Mouse (Mus musculus) heart, embryonic 14.5 days (tissue): ENCODE results near the gene 5830411N06Rik. TPM values are rescaled to one million over a fixed set of nuclear protein-coding genes. Genes with fewer than 3 reads are reported as not detected.

ENCODE experiments used
- ATAC-seq: fragments of 200-750 bp; cut with Nextera tagmentation; 2 replicates; pipeline ENCODE4 v1.8.0; 2017; ENCODE audit warnings: low read depth, moderate TSS enrichment; ENCODE audit not compliant: insufficient number of reproducible peaks, insufficient read depth, low FRiP score
- H3K27ac ChIP-seq, 2 experiments: fragments of 200-500 bp in 1 of 2; fragments of 300-500 bp in 1 of 2; sonication (generic) in 1 of 2; replicated peaks in 1 of 2; 2 replicates each; pipeline ENCODE4 v1.5.1; 2012 to 2014; ENCODE audit warnings: low read depth in 2 of 2, low read length in 2 of 2, control low read depth in 1 of 2, mild to moderate bottlenecking in 1 of 2, mixed read lengths in 1 of 2; ENCODE audit not compliant: control insufficient read depth in 1 of 2, insufficient read depth in 1 of 2
- H3K27me3 ChIP-seq: fragments of 300-500 bp; sonication (generic); 2 replicates; pipeline ENCODE4 v1.6.1; 2014; ENCODE audit warnings: mild to moderate bottlenecking, low read length, control low read depth; ENCODE audit not compliant: control insufficient read depth, insufficient read depth
- H3K36me3 ChIP-seq: fragments of 300-500 bp; sonication (generic); 2 replicates; pipeline ENCODE4 v1.6.1; 2014; ENCODE audit warnings: mild to moderate bottlenecking, control low read depth, low read length, mixed read lengths; ENCODE audit not compliant: control insufficient read depth, insufficient read depth
- H3K4me1 ChIP-seq, 2 experiments: fragments of 200-500 bp in 1 of 2; fragments of 300-500 bp in 1 of 2; sonication (generic) in 1 of 2; 2 replicates each; pipeline ENCODE4 v1.6.1; 2012 to 2014; ENCODE audit warnings: low read length in 2 of 2, control low read depth in 1 of 2, mixed read lengths in 1 of 2; ENCODE audit not compliant: control insufficient read depth in 2 of 2, insufficient read depth in 2 of 2
- H3K4me2 ChIP-seq: fragments of 300-500 bp; sonication (generic); 2 replicates; pipeline ENCODE4 v1.6.1; 2014; ENCODE audit warnings: mild to moderate bottlenecking, low read length
- H3K4me3 ChIP-seq, 2 experiments: fragments of 200-500 bp in 1 of 2; fragments of 300-500 bp in 1 of 2; sonication (generic) in 1 of 2; 2 replicates each; pipeline ENCODE4 v1.5.1; 2012 to 2014; ENCODE audit warnings: low read length in 2 of 2, mild to moderate bottlenecking in 2 of 2, control low read depth in 1 of 2, low read depth in 1 of 2, moderate library complexity in 1 of 2; ENCODE audit not compliant: control insufficient read depth in 1 of 2, insufficient read depth in 1 of 2
- H3K9ac ChIP-seq: fragments of 300-500 bp; sonication (generic); 2 replicates; pipeline ENCODE4 v1.6.1; 2014; ENCODE audit warnings: mild to moderate bottlenecking, low read length
- H3K9me3 ChIP-seq: fragments of 300-500 bp; sonication (generic); 2 replicates; pipeline ENCODE4 v1.6.1; 2016; ENCODE audit warnings: low read length, control low read depth; ENCODE audit not compliant: control insufficient read depth
- WGBS: fragments of 180-500 bp; shearing (Covaris S2); extraction: QIAGEN DNeasy Blood & Tissue Kit; methylation state at CpG from one replicate; pipeline ENCODE4 v1.1.7; 2014; 5-methylcytosine and 5-hydroxymethylcytosine counted together
- polyA plus RNA-seq: library from polyadenylated mRNA; unstranded; fragments of >200 nt; fragmentation: Nextera tagmentation; extraction: Ambion mirVana; gene quantifications from 2 replicates; pipeline ENCODE4 v1.2.1, GENCODE M21; 2014

5830411N06Rik gene
- polyA plus RNA-seq = not detected in 2 replicates

DNA sequence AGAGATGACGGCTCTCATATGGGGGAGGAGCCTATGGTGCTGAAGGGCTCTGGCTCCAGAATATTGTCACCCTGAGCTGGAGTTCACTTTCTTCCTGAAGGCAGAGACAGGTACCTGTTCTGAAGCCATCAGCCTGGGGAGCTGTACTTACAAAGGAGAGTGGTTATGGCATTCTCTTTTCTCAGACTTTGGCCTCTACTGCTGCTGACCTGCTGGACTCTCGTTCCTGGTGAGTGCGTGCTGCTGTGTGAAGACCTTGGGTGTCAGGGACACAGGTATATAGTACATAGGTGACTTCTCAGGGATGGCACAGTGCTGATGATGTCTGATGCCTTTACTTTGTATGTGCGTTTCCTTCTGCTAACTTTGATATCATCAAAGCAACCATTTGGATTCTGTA, at the start of gene 5830411N06Rik:
TSS of gene 5830411N06Rik (plus strand) at position 69 of the 400 bp plus-strand sequence.
- H3K4me3 ChIP-seq = no peak within 1 kb of the TSS
- H3K27me3 ChIP-seq = no peaks in the 10 kb centered on the region
- H3K9me3 ChIP-seq = peaks cover 3% of the 10 kb centered on the region; the same call in 1 of the 2 replicates
- no peak within 1 kb of the TSS for H3K27ac ChIP-seq
- H3K36me3 ChIP-seq = no peaks in the 10 kb centered on the region
- H3K4me2 ChIP-seq = no peak within 1 kb of the TSS
- H3K4me1 ChIP-seq = no peaks in the 10 kb centered on the region
- ATAC-seq = no peak
- no peak within 1 kb of the TSS for H3K9ac ChIP-seq
- WGBS = 61% methylated on average over 4 of the region's 4 CpGs

DNA sequence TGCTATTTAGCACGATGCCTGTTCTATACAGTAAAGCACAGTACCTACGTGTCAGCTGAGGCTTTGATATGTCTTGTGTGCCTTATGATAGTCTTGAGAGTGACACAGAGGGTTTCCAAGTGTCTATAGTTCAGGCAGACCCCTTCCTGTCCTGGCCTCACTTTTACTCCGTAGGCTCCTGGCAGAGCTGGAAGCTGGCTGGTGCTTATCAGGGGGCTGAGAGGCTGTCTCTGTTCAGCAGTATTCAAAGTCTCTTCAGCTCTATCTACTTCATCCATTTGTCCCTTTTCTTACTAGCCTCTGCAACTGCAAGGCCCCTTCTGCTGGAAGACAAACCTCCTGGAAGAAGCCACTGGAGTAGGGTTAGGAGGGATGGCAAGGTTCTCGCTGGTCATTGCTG, 46.0 kb upstream of the 5830411N06Rik start:
- H3K9me3 ChIP-seq = no peaks in the 10 kb centered on the region
- H3K9ac ChIP-seq = no peak overlapping the region
- no peak overlapping the region for H3K4me2 ChIP-seq
- no peak overlapping the region for H3K4me3 ChIP-seq
- no peak for ATAC-seq
- whole genome bisulfite sequencing = 85% methylated on average over 4 of the region's 4 CpGs
- H3K27ac ChIP-seq = no peak overlapping the region
- no peaks in the 10 kb centered on the region for H3K27me3 ChIP-seq
- no peaks in the 10 kb centered on the region for H3K36me3 ChIP-seq
- no peaks in the 10 kb centered on the region for H3K4me1 ChIP-seq

DNA sequence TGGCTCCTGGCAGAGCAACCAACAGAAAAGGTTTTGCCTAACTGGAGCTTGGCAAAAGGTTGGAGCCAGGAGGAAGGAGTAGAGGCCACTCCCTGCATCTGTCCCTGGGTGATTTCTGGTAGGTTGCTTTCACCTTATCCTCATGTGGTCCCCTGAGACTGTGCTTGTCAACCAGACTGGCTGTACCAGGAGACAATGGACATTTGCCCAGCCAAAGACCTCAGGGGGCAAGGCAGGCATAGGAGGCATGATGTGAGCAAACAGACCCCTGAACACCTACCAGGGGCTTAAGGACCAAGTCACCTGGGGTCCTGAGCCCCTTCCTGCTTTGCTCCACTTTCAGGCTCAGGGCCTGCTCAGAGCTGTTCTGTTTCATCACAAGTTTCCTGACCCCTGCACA, 41.2 kb upstream of the 5830411N06Rik start, which contains the start of gene Olfr524:
TSS of gene Olfr524 (minus strand) at position 101 of the 400 bp plus-strand sequence.
- H3K9ac ChIP-seq = no peak within 1 kb of the TSS
- no peak within 1 kb of the TSS for H3K4me2 ChIP-seq
- no peaks in the 10 kb centered on the region for H3K4me1 ChIP-seq
- no peaks in the 10 kb centered on the region for H3K27me3 ChIP-seq
- H3K9me3 ChIP-seq = no peaks in the 10 kb centered on the region
- no peak within 1 kb of the TSS for H3K27ac ChIP-seq
- no peak for ATAC-seq
- H3K4me3 ChIP-seq = no peak within 1 kb of the TSS
- H3K36me3 ChIP-seq = no peaks in the 10 kb centered on the region

DNA sequence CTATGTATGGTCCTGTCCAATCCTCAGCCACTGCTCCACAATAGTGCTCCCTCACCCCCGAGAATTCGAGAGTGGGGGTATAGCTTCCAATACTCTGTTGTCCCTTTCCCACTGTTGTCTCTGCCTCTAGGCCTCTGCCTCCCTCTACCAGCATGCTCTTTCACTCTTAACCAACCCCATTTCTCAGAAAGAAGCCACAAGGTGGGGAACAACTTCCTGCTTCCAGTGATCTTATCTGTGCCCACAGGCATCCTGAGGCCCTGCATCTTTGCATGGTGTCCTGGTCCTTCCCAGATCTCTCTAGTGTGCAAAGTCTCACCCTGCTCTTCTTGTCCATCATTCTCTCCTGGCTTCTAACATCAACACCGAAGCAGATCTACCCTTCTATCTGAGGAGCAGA, 40.2 kb upstream of the 5830411N06Rik start:
- 75% methylated on average over 3 of the region's 3 CpGs for whole genome bisulfite sequencing
- Histone ChIP-seq H3K9me3 (no peaks in the 10 kb centered on the region), H3K27me3 (no peaks in the 10 kb centered on the region), H3K4me2 (no peak overlapping the region), H3K4me1 (no peaks in the 10 kb centered on the region), H3K27ac (no peak overlapping the region), H3K4me3 (no peak overlapping the region), H3K36me3 (no peaks in the 10 kb centered on the region), H3K9ac (no peak overlapping the region)
- no peak for ATAC-seq

DNA sequence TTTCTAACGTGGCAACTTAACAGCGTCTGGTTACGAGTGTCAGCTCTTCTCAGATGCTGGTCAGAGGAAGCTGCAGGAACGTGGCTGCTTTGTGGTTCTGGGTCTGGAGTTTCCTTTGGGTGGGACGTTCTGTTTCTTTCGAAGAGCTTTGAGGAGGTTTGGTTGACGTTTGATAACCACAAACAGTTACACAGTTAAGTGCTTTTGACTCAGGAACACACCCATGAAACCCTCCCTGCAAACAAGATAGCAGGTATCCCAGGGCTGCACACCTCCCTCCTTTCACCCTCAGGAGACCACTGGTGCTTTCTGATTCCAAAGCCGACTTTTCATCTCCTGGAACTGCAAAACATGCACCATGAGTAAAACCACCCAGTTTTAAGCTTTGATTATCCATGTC, 38.9 kb upstream of the 5830411N06Rik start:
- Histone ChIP-seq H3K36me3 (no peaks in the 10 kb centered on the region), H3K4me3 (no peak overlapping the region), H3K27ac (no peak overlapping the region), H3K4me2 (no peak overlapping the region), H3K9me3 (no peaks in the 10 kb centered on the region), H3K27me3 (no peaks in the 10 kb centered on the region), H3K4me1 (no peaks in the 10 kb centered on the region), H3K9ac (no peak overlapping the region)
- ATAC-seq = no peak
- WGBS = 64% methylated on average over 8 of the region's 8 CpGs

DNA sequence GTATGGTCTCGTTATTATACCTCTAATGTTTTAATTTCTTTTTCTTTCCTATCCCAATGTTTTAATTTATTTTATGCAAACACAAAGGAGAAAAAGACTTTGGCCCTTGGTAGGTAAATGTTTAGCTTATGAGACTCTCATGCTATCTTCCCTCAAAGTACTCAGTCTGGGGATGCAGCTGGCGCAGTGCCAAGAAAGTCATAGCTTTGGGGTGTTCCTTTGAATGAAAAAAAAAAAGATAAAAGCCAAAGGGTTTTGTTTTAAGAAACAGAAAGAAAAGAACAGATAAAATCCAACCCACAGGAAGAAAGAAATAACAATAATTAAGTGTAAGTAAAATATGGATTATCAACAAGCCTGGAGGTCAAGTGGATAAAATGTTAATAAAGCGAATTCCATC, 38.4 kb upstream of the 5830411N06Rik start:
- no peaks in the 10 kb centered on the region for H3K9me3 ChIP-seq
- no peaks in the 10 kb centered on the region for H3K27me3 ChIP-seq

DNA sequence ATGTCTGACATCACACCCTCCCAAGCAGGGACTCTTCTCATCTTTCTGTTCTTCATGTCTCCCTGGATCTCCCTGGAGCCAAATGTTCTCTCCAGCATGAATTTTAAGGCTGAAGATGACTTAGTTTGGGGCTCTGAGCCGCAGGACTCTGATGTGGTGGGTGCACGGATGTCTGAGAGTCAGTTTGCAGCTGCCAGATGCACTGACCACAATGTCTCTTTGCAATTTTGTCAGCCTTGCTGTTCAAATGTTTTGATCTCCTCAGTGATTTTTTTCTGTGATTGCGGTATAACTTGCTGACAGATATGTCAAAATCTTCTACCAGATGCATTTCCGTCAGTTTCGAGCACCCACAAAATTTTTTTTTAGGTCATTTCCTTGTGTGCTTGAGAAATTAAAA, 33.2 kb upstream of the 5830411N06Rik start:
- ATAC-seq = no peak
- WGBS = 72% methylated on average over 5 of the region's 5 CpGs
- H3K9ac ChIP-seq = no peak overlapping the region
- H3K27ac ChIP-seq = no peak overlapping the region
- no peak overlapping the region for H3K4me3 ChIP-seq
- no peaks in the 10 kb centered on the region for H3K27me3 ChIP-seq
- no peaks in the 10 kb centered on the region for H3K4me1 ChIP-seq
- no peaks in the 10 kb centered on the region for H3K9me3 ChIP-seq
- no peaks in the 10 kb centered on the region for H3K36me3 ChIP-seq
- no peak overlapping the region for H3K4me2 ChIP-seq

More for the DNA sequence above, 38.4 kb upstream of the 5830411N06Rik start:
- WGBS = 67% methylated on average over 3 of the region's 3 CpGs
- Histone ChIP-seq H3K9ac (no peak overlapping the region), H3K36me3 (no peaks in the 10 kb centered on the region), H3K4me1 (no peaks in the 10 kb centered on the region), H3K4me2 (no peak overlapping the region), H3K4me3 (no peak overlapping the region), H3K27ac (no peak overlapping the region)
- ATAC-seq = no peak

DNA sequence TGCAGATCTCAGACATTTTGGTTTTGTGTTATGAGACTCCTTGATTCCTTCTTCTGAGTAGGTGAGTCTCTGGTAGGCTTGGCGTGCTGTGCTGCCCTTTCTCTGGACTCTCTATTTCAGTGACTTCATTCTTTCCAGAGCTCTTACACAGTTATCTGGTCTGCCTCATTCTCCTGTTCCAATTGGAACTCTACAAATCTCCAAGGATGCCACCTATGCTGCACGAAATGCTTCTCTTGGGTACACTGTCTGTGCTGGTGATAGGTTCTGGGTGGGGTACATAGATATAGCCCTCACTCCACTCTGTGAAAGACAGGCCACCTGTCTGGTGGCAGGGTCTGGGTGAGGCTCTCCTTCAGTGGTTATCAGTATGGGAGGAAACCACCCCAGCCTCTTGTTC, 29.1 kb upstream of the 5830411N06Rik start, which contains the start of gene Cd163l1:
TSS of gene Cd163l1 (plus strand) at position 301 of the 400 bp plus-strand sequence.
- Histone ChIP-seq H3K4me1 (no peaks in the 10 kb centered on the region), H3K27me3 (no peaks in the 10 kb centered on the region), H3K36me3 (no peaks in the 10 kb centered on the region), H3K9ac (no peak within 1 kb of the TSS), H3K9me3 (no peaks in the 10 kb centered on the region), H3K4me3 (no peak within 1 kb of the TSS), H3K27ac (no peak within 1 kb of the TSS), H3K4me2 (no peak within 1 kb of the TSS)
- no peak for ATAC-seq
- 72% methylated on average over 2 of the region's 2 CpGs for WGBS
